Mouse (Mus musculus) neural tube, embryonic 11.5 days (tissue): Measurements from ENCODE around the gene Vasn. TPM values are rescaled to one million over a fixed set of nuclear protein-coding genes. Genes with fewer than 3 reads are reported as not detected.

Experiments
- ATAC-seq: fragments of 200-750 bp; cut with Nextera tagmentation; 2 replicates; pipeline ENCODE4 v1.8.0; 2017; ENCODE audit warnings: moderate number of reproducible peaks, mild to moderate bottlenecking, moderate TSS enrichment, moderate library complexity; ENCODE audit not compliant: insufficient read depth, low FRiP score, low TSS enrichment
- DNase-seq: peaks from one replicate; pipeline ENCODE4 v3.0.0-alpha.2; 2015; ENCODE audit warnings: low spot score
- H3K27ac ChIP-seq: fragments of 300-500 bp; sonication (generic); 2 replicates; pipeline ENCODE4 v1.5.1; 2014; ENCODE audit warnings: low read depth, mild to moderate bottlenecking, low read length
- H3K27me3 ChIP-seq: fragments of 300-500 bp; sonication (generic); 2 replicates; pipeline ENCODE4 v1.6.1; 2014; ENCODE audit warnings: mild to moderate bottlenecking, low read length, mixed read lengths; ENCODE audit not compliant: control insufficient read depth, insufficient read depth
- H3K36me3 ChIP-seq: fragments of 300-500 bp; sonication (generic); 2 replicates; pipeline ENCODE4 v1.6.1; 2014; ENCODE audit warnings: mild to moderate bottlenecking, low read length, moderate library complexity, mixed read lengths; ENCODE audit not compliant: control insufficient read depth, insufficient read depth
- H3K4me1 ChIP-seq: fragments of 300-500 bp; sonication (generic); 2 replicates; pipeline ENCODE4 v1.6.1; 2014; ENCODE audit warnings: low read length, mixed read lengths; ENCODE audit not compliant: control insufficient read depth, insufficient read depth
- H3K4me2 ChIP-seq: fragments of 300-500 bp; sonication (generic); 2 replicates; pipeline ENCODE4 v1.6.1; 2014; ENCODE audit warnings: low read depth, mild to moderate bottlenecking, moderate library complexity
- H3K4me3 ChIP-seq: fragments of 300-500 bp; sonication (generic); 2 replicates; pipeline ENCODE4 v1.5.1; 2014; ENCODE audit warnings: low read depth, low read length
- H3K9ac ChIP-seq: fragments of 300-500 bp; sonication (generic); 2 replicates; pipeline ENCODE4 v1.6.1; 2014; ENCODE audit warnings: mild to moderate bottlenecking, low read length
- H3K9me3 ChIP-seq: fragments of 300-500 bp; sonication (generic); 2 replicates; pipeline ENCODE4 v1.6.1; 2016; ENCODE audit warnings: low read length; ENCODE audit not compliant: control insufficient read depth
- WGBS: fragments of 180-500 bp; shearing (Covaris S2); extraction: QIAGEN DNeasy Blood & Tissue Kit; methylation state at CpG from one replicate; pipeline ENCODE4 v1.1.7; 2014; 5-methylcytosine and 5-hydroxymethylcytosine counted together
- polyA plus RNA-seq: library from polyadenylated mRNA; unstranded; fragments of >200 nt; fragmentation: Nextera tagmentation; extraction: Ambion mirVana; gene quantifications from 2 replicates; pipeline ENCODE4 v1.2.1, GENCODE M21; 2014

The Vasn gene
- polyA plus RNA-seq, 1 experiment from 2014 or later: 11.1 TPM

- Histone ChIP-seq H3K9ac (no peak overlapping the region), H3K4me2 (no peak overlapping the region), H3K27ac (no peak overlapping the region), H3K4me1 (no peaks in the 10 kb centered on the region), H3K27me3 (no peaks in the 10 kb centered on the region), H3K4me3 (no peak overlapping the region), H3K9me3 (no peaks in the 10 kb centered on the region), H3K36me3 (peaks cover 2% of the 10 kb centered on the region; the same call in 1 of the 2 replicates)
- ATAC-seq: no peak; the same call in 1 of the 2 replicates
- 53% methylated on average over 7 of the region's 7 CpGs for WGBS
- DNase-seq: peak; percentile 39
Measured at GRCm38 (mm10) chr16:4632050-4632449, 7.7 kb upstream of the Vasn start.

- DNase-seq (no peak), ATAC-seq (no peak)
- Histone ChIP-seq H3K9me3 (no peaks in the 10 kb centered on the region), H3K27me3 (no peaks in the 10 kb centered on the region), H3K4me1 (no peaks in the 10 kb centered on the region), H3K9ac (no peak overlapping the region), H3K27ac (no peak overlapping the region), H3K4me2 (no peak overlapping the region), H3K36me3 (peaks cover 2% of the 10 kb centered on the region; the same call in 1 of the 2 replicates), H3K4me3 (no peak overlapping the region)
- WGBS: 98% methylated on average over 3 of the region's 3 CpGs
Measured at GRCm38 (mm10) chr16:4633661-4634060, 6.1 kb upstream of the Vasn start.

GRCm38 (mm10) chr16:4634681-4635080 lies 5.1 kb upstream of the Vasn start:
- DNase-seq (no peak), ATAC-seq (no peak)
- H3K9me3 ChIP-seq: no peaks in the 10 kb centered on the region
- H3K27me3 ChIP-seq: no peaks in the 10 kb centered on the region
- no peaks in the 10 kb centered on the region for H3K4me1 ChIP-seq
- H3K36me3 ChIP-seq: peaks cover 2% of the 10 kb centered on the region; the same call in 1 of the 2 replicates
- H3K4me2 ChIP-seq: no peak overlapping the region
- no peak overlapping the region for H3K27ac ChIP-seq
- WGBS: 87% methylated on average over 9 of the region's 9 CpGs
- no peak overlapping the region for H3K4me3 ChIP-seq
- no peak overlapping the region for H3K9ac ChIP-seq

- WGBS: 76% methylated on average over 4 of the region's 4 CpGs
- Histone ChIP-seq H3K4me2 (no peak overlapping the region), H3K9ac (no peak overlapping the region), H3K4me3 (no peak overlapping the region), H3K27me3 (no peaks in the 10 kb centered on the region), H3K4me1 (peaks cover 7% of the 10 kb centered on the region; the same call in 1 of the 2 replicates), H3K9me3 (no peaks in the 10 kb centered on the region), H3K27ac (no peak overlapping the region), H3K36me3 (peaks cover 2% of the 10 kb centered on the region; the same call in 1 of the 2 replicates)
- DNase-seq (no peak), ATAC-seq (no peak)
Measured at GRCm38 (mm10) chr16:4635760-4636159, 4.0 kb upstream of the Vasn start.

GRCm38 (mm10) chr16:4638891-4639390 lies 800 bp upstream of the Vasn start:
- H3K9me3 ChIP-seq: no peaks in the 10 kb centered on the region
- ATAC-seq (no peak), DNase-seq (no peak)
- 93% methylated on average over 3 of the region's 3 CpGs for WGBS
- no peak overlapping the region for H3K4me2 ChIP-seq
- H3K4me1 ChIP-seq: peaks cover 23% of the 10 kb centered on the region
- H3K36me3 ChIP-seq: peaks cover 4% of the 10 kb centered on the region; the same call in 1 of the 2 replicates
- H3K27me3 ChIP-seq: no peaks in the 10 kb centered on the region
- H3K9ac ChIP-seq: no peak overlapping the region
- no peak overlapping the region for H3K27ac ChIP-seq
- no peak overlapping the region for H3K4me3 ChIP-seq

GRCm38 (mm10) chr16:4640267-4641005 lies 695 bp downstream of the Vasn start:
- peak; percentile 55 for ATAC-seq
- Histone ChIP-seq H3K9me3 (no peaks in the 10 kb centered on the region), H3K36me3 (peaks cover 5% of the 10 kb centered on the region; the same call in 1 of the 2 replicates), H3K4me3 (peak overlapping the region; percentile 66), H3K27ac (peak overlapping the region; percentile 67; the same call in 1 of the 2 replicates), H3K4me2 (peak overlapping the region; percentile 87), H3K4me1 (peaks cover 23% of the 10 kb centered on the region), H3K27me3 (no peaks in the 10 kb centered on the region), H3K9ac (peak overlapping the region; percentile 70)
- peak; percentile 38 for DNase-seq
- WGBS: 9% methylated on average over 17 of the region's 17 CpGs

GRCm38 (mm10) chr16:4641119-4641838 lies 1.5 kb downstream of the Vasn start:
- Histone ChIP-seq H3K4me3 (peak overlapping the region; percentile 66), H3K27ac (no peak overlapping the region), H3K4me1 (peaks cover 23% of the 10 kb centered on the region), H3K9me3 (no peaks in the 10 kb centered on the region), H3K4me2 (peak overlapping the region; percentile 87), H3K36me3 (peaks cover 4% of the 10 kb centered on the region; the same call in 1 of the 2 replicates), H3K27me3 (no peaks in the 10 kb centered on the region), H3K9ac (no peak overlapping the region)
- ATAC-seq (no peak), DNase-seq (no peak)
- WGBS: 48% methylated on average over 3 of the region's 3 CpGs

- no peak for ATAC-seq
- Histone ChIP-seq H3K27me3 (no peaks in the 10 kb centered on the region), H3K27ac (no peak overlapping the region), H3K4me2 (0 out of 2 replicates have a peak overlapping the region, but pooled peaks have one; percentile 14), H3K36me3 (0 out of 2 replicates have a peak, but pooled peaks cover 4% of the 10 kb centered on the region), H3K9ac (no peak overlapping the region), H3K4me3 (no peak overlapping the region), H3K4me1 (peaks cover 23% of the 10 kb centered on the region), H3K9me3 (no peaks in the 10 kb centered on the region)
- WGBS: 49% methylated on average over 13 of the region's 13 CpGs
- peak; percentile 42 for DNase-seq
Measured at GRCm38 (mm10) chr16:4642190-4642589, 2.4 kb downstream of the Vasn start.
